Mouse (Mus musculus) liver, adult 2 months (tissue): ENCODE measurements around the gene Olfr97.

ENCODE experiments used
- CTCF ChIP-seq: fragments of 200-500 bp; IDR thresholded peaks from 2 replicates; pipeline ENCODE4 v1.5.1; 2011; ENCODE audit warnings: low read depth, low read length, control low read depth
- POLR2A ChIP-seq: fragments of 200-500 bp; IDR thresholded peaks from 2 replicates; pipeline ENCODE4 v1.6.1; 2011; ENCODE audit warnings: low read length, control low read depth; ENCODE audit not compliant: insufficient read depth; ENCODE audit errors: extremely low read depth

DNA sequence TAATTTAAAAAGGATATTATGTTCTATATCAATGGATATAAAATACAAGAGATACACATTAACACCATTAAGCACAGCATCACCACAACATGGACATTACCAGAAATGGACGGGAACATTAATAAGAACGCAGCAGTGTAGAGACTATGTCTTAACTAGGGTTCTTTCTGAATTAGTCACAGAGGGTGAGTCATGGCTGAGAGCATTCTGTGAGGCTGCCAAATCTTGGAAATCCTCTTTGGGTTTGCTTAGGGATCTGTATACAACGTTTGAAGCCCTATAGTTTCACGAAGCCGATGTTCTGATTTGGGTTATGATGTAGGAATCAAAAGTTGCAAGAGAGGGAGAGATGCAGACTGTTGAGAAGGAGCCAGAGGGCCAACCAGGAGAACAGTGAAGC, 42.3 kb downstream of the Olfr97 start:
- no peak for TF ChIP-seq CTCF
- no peak for TF ChIP-seq POLR2A
